Mouse (Mus musculus) midbrain, postnatal 0 days (tissue): ENCODE measurements at regions not wholly inside any gene's neighbourhood (a gene's known extent, or its start where the extent isn't known, plus 50 kb on each side); places are given as distances from the start of the nearest gene placed in this dataset.

ENCODE experiments used
- ATAC-seq: fragments of 200-750 bp; cut with Nextera tagmentation; 2 replicates; pipeline ENCODE4 v1.8.0; 2017; ENCODE audit warnings: moderate number of reproducible peaks, mild to moderate bottlenecking, moderate TSS enrichment, moderate library complexity; ENCODE audit not compliant: low FRiP score
- DNase-seq: peaks from one replicate; pipeline ENCODE4 v3.0.0-alpha.2; 2015; ENCODE audit warnings: low spot score
- H3K27ac ChIP-seq: fragments of 300-500 bp; sonication (generic); 2 replicates; pipeline ENCODE4 v1.5.1; 2014; ENCODE audit warnings: low read depth, mild to moderate bottlenecking, low read length, mixed read lengths
- H3K27me3 ChIP-seq: fragments of 300-500 bp; sonication (generic); 2 replicates; pipeline ENCODE4 v1.6.1; 2014; ENCODE audit warnings: low read length, control low read depth, mixed read lengths; ENCODE audit not compliant: insufficient read depth
- H3K36me3 ChIP-seq: fragments of 300-500 bp; sonication (generic); 2 replicates; pipeline ENCODE4 v1.6.1; 2014; ENCODE audit warnings: low read length, control low read depth, mixed read lengths; ENCODE audit not compliant: insufficient read depth
- H3K4me1 ChIP-seq: fragments of 300-500 bp; sonication (generic); 2 replicates; pipeline ENCODE4 v1.6.1; 2014; ENCODE audit warnings: mild to moderate bottlenecking, control low read depth, antibody characterized with exemption, low read length, mixed read lengths; ENCODE audit not compliant: insufficient read depth
- H3K4me2 ChIP-seq: fragments of 300-500 bp; sonication (generic); 2 replicates; pipeline ENCODE4 v1.6.1; 2014; ENCODE audit warnings: low read depth, mild to moderate bottlenecking, low read length, mixed read lengths; ENCODE audit not compliant: poor library complexity, severe bottlenecking
- H3K4me3 ChIP-seq: fragments of 300-500 bp; sonication (generic); 2 replicates; pipeline ENCODE4 v1.5.1; 2014; ENCODE audit warnings: low read depth, mild to moderate bottlenecking, low read length, moderate library complexity
- H3K9ac ChIP-seq: fragments of 300-500 bp; sonication (generic); replicated peaks from 2 replicates; pipeline ENCODE4 v1.6.1; 2014; ENCODE audit warnings: mild to moderate bottlenecking, low read length, moderate library complexity, mixed read lengths; ENCODE audit not compliant: poor library complexity, severe bottlenecking
- H3K9me3 ChIP-seq: fragments of 300-500 bp; sonication (generic); 2 replicates; pipeline ENCODE4 v1.6.1; 2016; ENCODE audit warnings: low read length, control low read depth
- CTCF ChIP-seq: IDR thresholded peaks from 2 replicates; pipeline ENCODE4 v1.5.1; 2016; ENCODE audit warnings: antibody characterized with exemption, mild to moderate bottlenecking
- WGBS: fragments of 180-500 bp; shearing (Covaris S2); extraction: QIAGEN DNeasy Blood & Tissue Kit; methylation state at CpG from one replicate; pipeline ENCODE4 v1.1.7; 2014; 5-methylcytosine and 5-hydroxymethylcytosine counted together

DNA sequence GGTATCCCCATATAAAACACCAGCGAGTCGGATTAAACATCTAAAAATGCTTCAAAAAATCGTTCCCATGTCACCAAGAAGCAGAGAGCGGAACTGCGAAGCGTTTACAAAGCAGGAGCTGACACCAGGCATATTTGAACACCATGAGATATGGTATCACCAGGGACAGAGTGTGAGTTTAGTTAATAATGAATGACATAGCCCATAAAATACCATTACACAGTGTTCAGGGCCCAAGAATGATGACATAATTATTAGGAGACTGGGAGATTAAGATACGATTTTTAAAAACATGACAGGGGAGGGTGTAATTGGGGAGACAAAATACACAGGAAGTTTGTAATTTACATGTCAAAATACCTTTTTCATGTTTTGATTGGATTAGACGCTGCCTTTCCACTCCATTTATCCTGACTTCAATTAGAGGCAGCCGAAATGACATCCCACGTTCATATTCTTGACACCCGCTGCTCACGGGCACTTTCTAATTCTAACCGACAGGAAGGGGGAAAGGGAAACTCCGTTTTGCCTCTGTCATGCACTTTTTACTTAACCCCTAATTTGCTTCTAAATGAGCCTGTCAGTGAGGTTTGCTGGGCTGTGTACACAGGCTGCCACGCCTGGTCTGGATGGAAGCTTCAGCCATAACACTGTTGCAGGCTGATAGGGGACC is 155.6 kb downstream of the Arrdc4 start:
- TF ChIP-seq CTCF: no peak
- H3K4me2 ChIP-seq: peak overlapping the region; percentile 20; the same call in 1 of the 2 replicates
- no peaks in the 10 kb centered on the region; the same call in 1 of the 2 replicates for H3K27me3 ChIP-seq
- H3K4me3 ChIP-seq: no peak overlapping the region
- no peak overlapping the region for H3K9ac ChIP-seq
- DNase-seq (no peak), ATAC-seq (no peak)
- H3K27ac ChIP-seq: no peak overlapping the region
- 25% methylated on average over 15 of the region's 15 CpGs for WGBS
- no peaks in the 10 kb centered on the region for H3K4me1 ChIP-seq
- H3K9me3 ChIP-seq: no peaks in the 10 kb centered on the region
- no peaks in the 10 kb centered on the region for H3K36me3 ChIP-seq

DNA sequence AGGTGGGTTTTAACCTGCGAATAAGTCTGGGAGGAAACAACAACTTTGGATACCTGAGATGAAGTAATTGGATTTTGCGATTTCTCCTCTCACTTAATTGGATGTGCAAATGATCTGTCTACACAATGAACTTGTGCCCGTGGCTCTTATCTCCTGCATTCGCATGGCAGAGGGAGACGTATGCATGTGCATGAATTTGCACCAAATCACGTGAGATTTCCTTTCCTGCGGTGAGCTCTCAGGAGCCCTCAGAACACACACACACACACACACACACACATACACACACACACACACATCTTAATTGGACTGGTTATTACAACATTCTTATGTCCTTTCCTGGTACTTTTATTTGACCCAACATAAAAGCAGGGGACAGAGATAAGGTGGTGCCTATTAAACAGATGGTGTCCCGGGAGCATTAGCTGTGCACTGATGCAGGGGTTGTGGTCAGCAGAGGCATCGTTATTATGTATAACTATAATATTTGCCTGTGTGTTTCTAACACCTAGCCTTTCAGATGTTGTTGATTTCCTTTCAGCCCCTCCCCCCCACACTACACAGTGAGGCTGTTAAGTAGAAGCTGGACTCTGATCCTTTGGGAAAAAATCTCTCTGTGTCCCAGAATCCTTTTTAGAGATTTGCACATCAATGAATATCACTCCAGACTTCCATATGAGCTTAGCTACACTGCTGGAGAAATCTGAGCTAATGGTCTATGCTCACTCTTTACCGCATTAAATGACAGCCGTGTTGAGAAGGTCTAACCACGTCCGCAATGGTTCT is 166.3 kb downstream of the Arrdc4 start:
- no peak overlapping the region for H3K9ac ChIP-seq
- H3K27me3 ChIP-seq: peaks cover 18% of the 10 kb centered on the region; the same call in 1 of the 2 replicates
- H3K4me1 ChIP-seq: no peaks in the 10 kb centered on the region
- ATAC-seq (no peak), DNase-seq (no peak)
- H3K4me2 ChIP-seq: no peak overlapping the region
- TF ChIP-seq CTCF: no peak
- no peak overlapping the region for H3K4me3 ChIP-seq
- H3K27ac ChIP-seq: no peak overlapping the region
- H3K9me3 ChIP-seq: no peaks in the 10 kb centered on the region
- H3K36me3 ChIP-seq: no peaks in the 10 kb centered on the region
- WGBS: 46% methylated on average over 13 of the region's 13 CpGs

DNA sequence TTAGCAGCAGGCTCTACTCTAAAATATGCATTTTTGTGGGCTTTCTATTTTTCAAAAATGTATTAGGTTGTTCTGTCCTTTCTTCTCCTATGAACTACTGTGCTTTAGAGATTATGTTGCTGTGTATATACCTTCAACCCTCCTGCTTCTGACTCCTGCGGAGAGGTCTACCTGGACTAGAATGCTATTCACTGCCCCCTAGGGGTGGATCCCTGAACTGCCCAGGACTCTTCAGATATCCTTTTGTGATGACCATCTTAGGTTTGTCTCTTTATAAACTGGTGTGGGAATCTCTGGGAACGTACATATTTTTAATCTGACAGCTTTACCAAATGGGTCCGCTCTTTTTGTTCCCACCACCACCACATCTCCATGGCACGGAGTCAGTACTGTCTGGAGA is 168.4 kb downstream of the Arrdc4 start:
- ATAC-seq: no peak
- H3K4me3 ChIP-seq: no peak overlapping the region
- no peaks in the 10 kb centered on the region for H3K36me3 ChIP-seq
- no peak overlapping the region for H3K27ac ChIP-seq
- peak; percentile 50 for DNase-seq
- H3K27me3 ChIP-seq: peaks cover 18% of the 10 kb centered on the region; the same call in 1 of the 2 replicates
- no peaks in the 10 kb centered on the region for H3K9me3 ChIP-seq
- H3K4me2 ChIP-seq: no peak overlapping the region
- H3K4me1 ChIP-seq: no peaks in the 10 kb centered on the region
- peak; percentile 77 for TF ChIP-seq CTCF
- 42% methylated on average over 4 of the region's 4 CpGs for WGBS
- no peak overlapping the region for H3K9ac ChIP-seq

DNA sequence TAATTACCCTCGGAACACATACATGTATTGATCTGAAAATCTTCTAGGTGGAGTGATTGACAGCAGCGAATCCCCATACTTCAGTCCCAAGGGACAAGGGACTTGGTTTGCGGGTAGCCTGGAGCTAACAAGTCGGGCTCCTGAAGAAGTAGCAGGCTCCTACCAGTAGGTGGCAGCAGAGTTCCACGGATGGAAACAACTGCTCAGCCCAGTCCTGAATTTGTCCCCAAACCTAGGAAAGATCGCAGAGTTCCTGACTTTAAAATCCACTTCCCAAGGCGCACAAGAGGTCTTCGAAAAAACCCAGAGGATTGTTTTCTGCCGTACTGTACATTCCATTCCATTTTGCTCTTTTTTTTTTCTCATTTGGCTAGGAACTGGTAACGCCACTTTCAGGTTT is 169.4 kb downstream of the Arrdc4 start:
- 8% methylated on average over 10 of the region's 10 CpGs for WGBS
- Histone ChIP-seq H3K4me1 (no peaks in the 10 kb centered on the region), H3K9ac (no peak overlapping the region), H3K4me2 (peak overlapping the region; percentile 45), H3K9me3 (no peaks in the 10 kb centered on the region), H3K27ac (no peak overlapping the region), H3K4me3 (peak overlapping the region; percentile 11; the same call in 1 of the 2 replicates), H3K36me3 (no peaks in the 10 kb centered on the region), H3K27me3 (peaks cover 16% of the 10 kb centered on the region; the same call in 1 of the 2 replicates)
- TF ChIP-seq CTCF: peak; percentile 98
- ATAC-seq (peak; percentile 68; the same call in 1 of the 2 replicates), DNase-seq (peak; percentile 91)

DNA sequence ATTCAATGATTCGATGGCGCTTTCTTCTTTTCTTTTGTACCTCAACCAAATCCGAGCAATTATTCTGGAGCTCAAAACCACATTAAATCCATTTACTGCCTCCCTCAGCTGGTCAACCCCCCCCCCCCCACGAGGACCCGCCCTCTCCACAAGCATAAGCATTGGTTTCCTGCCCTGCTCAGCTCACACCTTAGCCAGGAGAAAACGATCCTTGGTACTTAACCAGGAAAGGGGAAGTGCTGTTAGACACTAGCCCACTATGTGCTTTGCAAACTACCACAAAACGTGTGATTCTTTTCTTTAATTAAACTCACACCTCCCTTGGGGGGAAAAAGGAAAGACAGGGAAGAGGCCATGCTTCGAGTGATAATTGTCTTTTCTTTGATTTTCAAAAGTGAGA is 169.8 kb downstream of the Arrdc4 start:
- no peak for TF ChIP-seq CTCF
- Histone ChIP-seq H3K4me2 (no peak overlapping the region), H3K36me3 (no peaks in the 10 kb centered on the region), H3K27ac (no peak overlapping the region), H3K4me1 (no peaks in the 10 kb centered on the region), H3K9ac (no peak overlapping the region), H3K9me3 (no peaks in the 10 kb centered on the region), H3K4me3 (no peak overlapping the region), H3K27me3 (peaks cover 16% of the 10 kb centered on the region; the same call in 1 of the 2 replicates)
- DNase-seq (no peak), ATAC-seq (no peak)
- 51% methylated on average over 8 of the region's 8 CpGs for WGBS

DNA sequence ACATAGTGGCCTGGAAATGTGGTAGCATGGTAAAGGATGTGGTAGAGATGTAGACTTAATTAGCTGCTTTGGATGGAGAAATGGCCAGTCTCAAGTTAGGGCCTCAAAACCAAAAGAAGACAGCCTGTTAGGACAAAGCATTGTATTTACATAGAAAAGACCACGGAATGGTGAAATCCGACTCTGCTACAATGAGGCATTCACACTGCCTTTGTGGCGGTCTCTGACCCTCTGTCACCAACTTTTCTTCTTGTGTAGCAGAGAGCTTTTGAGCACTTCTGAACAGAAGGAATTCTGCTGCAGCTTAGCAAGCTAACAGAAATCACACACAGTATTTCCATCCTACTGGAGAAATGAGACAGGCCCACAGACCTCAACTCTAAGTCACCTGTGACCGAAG is 177.7 kb downstream of the Arrdc4 start:
- H3K36me3 ChIP-seq: no peaks in the 10 kb centered on the region
- TF ChIP-seq CTCF: no peak
- no peaks in the 10 kb centered on the region for H3K9me3 ChIP-seq
- H3K4me3 ChIP-seq: no peak overlapping the region
- WGBS: 39% methylated on average over 4 of the region's 4 CpGs
- ATAC-seq (no peak), DNase-seq (no peak)
- H3K4me2 ChIP-seq: no peak overlapping the region
- H3K9ac ChIP-seq: no peak overlapping the region
- no peaks in the 10 kb centered on the region for H3K4me1 ChIP-seq
- H3K27ac ChIP-seq: no peak overlapping the region
- H3K27me3 ChIP-seq: no peaks in the 10 kb centered on the region; the same call in 1 of the 2 replicates
